Mouse (Mus musculus) testis, adult 2 months (tissue): ENCODE measurements at regions not wholly inside any gene's neighbourhood (a gene's known extent, or its start where the extent isn't known, plus 50 kb on each side); places are given as distances from the start of the nearest gene placed in this dataset.

Experiments used
- CTCF ChIP-seq: fragments of 200-500 bp; IDR thresholded peaks from 2 replicates; pipeline ENCODE4 v1.5.1; 2012; ENCODE audit warnings: low read depth, mild to moderate bottlenecking, inconsistent platforms, low read length, moderate library complexity; ENCODE audit not compliant: control insufficient read depth, insufficient read depth, insufficient replicate concordance
- POLR2A ChIP-seq: fragments of 200-500 bp; IDR thresholded peaks from 2 replicates; pipeline ENCODE4 v1.6.1; 2012; ENCODE audit warnings: low read depth, mild to moderate bottlenecking, inconsistent platforms, low read length, moderate library complexity; ENCODE audit not compliant: control insufficient read depth

- no peak for TF ChIP-seq CTCF
- no peak for TF ChIP-seq POLR2A
Measured at GRCm38 (mm10) chr16:30129218-30130112, 65.3 kb downstream of the Hes1 start.
